Mouse (Mus musculus) heart, adult 11 months (tissue): ENCODE data around the gene Serinc4.

Source experiments
- DNase-seq: peaks from one replicate; pipeline ENCODE4 v3.0.0; 2022

Gene Serinc4

GRCm38 (mm10) chr2:121447006-121447405 lies 9.6 kb downstream of the Serinc4 start:
- DNase-seq: peak; percentile 56

- DNase-seq: peak; percentile 87
These were observed 10.1 kb downstream of the Serinc4 start for GRCm38 (mm10) chr2:121446506-121446905.

DNA sequence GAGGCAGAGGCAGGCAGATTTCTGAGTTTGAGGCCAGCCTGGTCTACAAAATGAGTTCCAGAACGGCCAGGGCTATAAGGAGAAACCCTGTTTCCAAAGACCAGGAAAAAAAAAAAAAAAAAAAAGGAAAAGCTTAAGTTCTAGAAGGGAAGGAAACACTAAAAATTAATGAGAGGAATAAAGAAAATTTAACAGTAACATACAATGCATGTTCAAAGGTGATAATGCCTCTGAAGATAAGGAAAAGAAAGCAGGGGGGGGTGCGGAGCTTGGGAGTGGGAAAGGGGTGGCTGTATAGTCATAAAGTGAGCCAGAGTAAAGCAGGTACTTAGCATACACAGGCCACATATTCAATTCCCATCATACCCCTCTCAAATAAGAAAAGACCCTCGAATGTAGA lies 11.5 kb downstream of the Serinc4 start:
- peak; percentile 15 for DNase-seq

DNA sequence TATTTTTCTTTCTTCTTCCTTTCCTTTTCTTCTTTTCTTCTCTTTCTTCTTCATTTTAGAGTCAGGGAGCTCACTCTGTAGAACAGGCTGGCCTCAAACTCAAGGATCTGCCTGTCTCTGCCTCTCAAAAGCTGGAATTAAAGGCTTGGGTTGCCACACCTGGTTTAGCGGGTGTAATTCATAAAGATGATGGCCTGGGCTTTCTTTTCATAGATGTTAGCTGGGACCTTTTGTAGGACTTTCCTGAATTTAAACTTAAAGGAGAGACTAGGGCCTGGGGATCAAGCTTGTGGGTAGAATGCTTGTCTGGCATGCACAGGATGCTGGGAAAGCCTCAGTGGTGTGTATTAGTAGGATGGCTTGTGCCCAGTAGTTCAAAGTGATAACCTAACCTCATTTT lies 12.4 kb downstream of the Serinc4 start, which contains the start of gene Ell3:
Ell3 (minus strand) TSS at position 101 of the 400 bp plus-strand sequence.
- DNase-seq: peak; percentile 40

GRCm38 (mm10) chr2:121443068-121443349 lies 13.6 kb downstream of the Serinc4 start:
- no peak for DNase-seq

DNA sequence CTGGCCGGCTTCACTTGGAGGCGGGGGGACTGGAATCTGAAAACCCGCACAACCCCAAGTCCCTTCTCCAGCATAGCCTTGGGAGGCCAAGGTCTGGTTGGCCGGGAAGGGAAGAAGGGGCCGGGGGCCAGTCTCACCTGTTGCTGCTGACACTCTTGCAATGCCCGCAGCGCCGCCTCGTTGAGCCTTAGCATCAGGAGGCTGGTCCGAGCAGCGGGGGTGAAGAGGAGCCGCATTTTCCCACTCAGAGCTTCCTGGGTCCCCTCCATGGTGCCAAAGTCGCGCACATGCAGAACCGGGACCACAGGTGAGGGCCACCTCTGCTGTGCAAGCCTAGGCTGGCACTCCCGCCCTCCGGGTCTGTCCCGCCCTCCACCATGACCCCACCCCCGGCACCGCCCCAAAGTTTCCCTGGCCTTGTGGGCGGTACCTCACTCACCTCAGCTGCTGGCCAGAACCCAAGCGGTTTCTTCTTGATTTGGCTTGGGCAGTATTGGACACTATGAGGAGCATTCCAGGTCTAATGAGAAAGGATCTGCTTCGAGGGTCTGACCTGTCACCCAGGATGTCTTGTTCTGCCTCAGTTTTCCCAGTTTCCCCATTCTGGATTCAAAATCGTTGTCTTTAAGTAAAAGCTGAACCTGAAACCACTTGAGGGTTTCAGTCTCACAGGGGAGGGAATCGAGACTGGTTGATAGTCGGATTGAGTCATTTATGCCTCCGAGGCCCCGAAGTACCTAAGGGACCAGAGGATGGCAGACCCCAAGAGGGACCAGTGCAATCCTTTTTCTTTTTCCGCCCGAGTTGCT lies 14.1 kb downstream of the Serinc4 start:
- DNase-seq: peak; percentile 97

- DNase-seq: peak; percentile 94
These were observed 14.8 kb downstream of the Serinc4 start for GRCm38 (mm10) chr2:121441800-121442199.

GRCm38 (mm10) chr2:121440834-121441605 lies 15.6 kb downstream of the Serinc4 start:
- DNase-seq: peak; percentile 86

GRCm38 (mm10) chr2:121439746-121440145 lies 16.8 kb downstream of the Serinc4 start:
- peak; percentile 66 for DNase-seq

DNA sequence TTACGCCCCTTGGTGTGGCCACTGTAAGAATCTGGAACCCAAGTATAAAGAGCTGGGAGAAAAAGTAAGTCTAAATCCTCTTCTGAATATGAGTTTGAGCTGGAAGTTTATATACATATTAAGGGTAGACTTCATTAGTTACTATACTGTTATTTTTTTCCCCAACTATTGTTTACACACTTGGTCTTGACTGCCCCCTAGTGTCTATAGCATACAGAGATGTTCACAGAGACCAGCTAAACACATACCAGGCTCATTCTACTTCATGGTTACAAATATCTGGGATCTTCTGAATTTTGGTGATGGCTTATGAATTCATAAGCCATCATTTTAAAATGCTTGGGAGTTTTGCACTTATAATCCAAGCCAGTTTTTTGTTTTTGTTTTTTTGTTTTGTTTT lies 21.7 kb downstream of the Serinc4 start:
- DNase-seq: no peak

- peak; percentile 4 for DNase-seq
These were observed 30.7 kb downstream of the Serinc4 start for GRCm38 (mm10) chr2:121425890-121426289.

DNA sequence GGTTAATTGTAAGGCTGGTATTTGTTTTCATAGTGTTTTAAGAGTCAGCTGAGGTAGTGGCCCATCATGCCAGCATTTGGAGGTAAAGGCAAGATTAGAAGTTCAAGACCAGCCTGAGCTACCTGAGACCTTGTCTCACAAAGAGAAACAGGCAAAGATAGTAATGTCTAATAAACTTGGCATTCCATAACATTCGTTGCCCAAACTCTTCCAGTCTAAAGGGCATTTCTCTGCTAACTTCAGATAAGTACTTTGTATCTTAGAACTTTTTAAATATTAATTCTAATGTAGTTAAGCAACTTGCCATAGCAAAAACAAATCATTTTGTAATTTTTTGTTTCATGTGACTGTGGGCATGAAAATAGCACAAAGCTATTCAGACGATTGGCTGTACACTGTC lies 33.4 kb downstream of the Serinc4 start:
- peak; percentile 27 for DNase-seq

- no peak for DNase-seq
These were observed 38.1 kb downstream of the Serinc4 start for GRCm38 (mm10) chr2:121418476-121418875.

GRCm38 (mm10) chr2:121416356-121416755 lies 40.2 kb downstream of the Serinc4 start:
- DNase-seq: peak; percentile 87

GRCm38 (mm10) chr2:121415591-121415990 lies 41.0 kb downstream of the Serinc4 start:
- peak; percentile 48 for DNase-seq

DNA sequence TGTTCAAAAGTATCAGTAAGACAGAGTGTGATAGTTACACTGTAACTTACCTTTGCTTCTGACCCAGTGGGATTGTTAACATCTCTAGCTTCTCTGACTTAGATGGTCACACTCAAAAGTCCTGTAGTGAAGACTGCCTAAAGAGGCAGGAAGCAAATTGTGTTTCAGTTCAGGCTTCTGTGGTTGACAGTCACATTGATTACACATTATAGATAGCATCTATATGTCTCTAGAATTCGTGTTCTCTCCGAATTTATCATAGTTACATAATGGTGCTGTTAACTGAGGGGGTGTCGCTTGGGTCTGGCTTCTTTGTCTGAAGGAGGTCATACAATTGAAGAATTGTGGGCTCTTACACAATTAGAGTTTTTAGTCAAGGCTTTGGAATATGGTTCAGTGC lies 41.5 kb downstream of the Serinc4 start:
- peak; percentile 3 for DNase-seq

GRCm38 (mm10) chr2:121414139-121414685 lies 42.4 kb downstream of the Serinc4 start:
- DNase-seq: no peak

DNA sequence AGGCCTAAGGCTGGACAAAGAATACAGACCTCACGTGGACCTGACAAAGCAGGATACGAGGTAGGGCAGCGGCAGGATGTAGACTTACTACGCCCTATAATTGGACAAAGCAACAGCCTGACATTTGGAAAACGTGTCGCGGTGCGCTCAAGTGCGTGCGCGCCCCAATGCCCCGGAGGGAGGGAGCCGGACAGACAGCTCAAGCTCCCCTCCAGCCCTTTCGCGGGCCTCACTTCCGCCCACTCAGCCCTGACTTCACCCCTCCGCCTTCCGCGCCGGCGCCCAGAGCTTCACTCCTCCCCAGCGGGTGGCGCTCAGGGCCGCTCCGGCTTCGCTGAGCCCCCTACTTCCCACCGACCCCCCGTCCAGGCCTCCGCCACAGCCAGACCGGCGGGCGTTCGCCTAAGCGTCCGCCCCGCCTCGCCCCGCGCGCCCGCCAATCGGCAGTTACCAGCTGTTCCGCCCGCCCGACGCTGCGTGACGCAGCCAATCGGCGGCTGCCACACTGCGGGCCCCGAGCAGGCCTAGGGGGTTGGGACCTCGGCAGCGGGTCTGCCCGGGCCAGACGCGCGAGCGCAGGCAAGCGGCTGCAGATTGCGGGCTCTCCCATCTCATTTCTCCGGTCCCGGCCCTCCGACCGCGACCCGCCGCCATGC lies 43.1 kb downstream of the Serinc4 start, which contains the start of the genes Pdia3 and Catsper2:
Pdia3 (plus strand) TSS at position 389 of the 656 bp plus-strand sequence.
Catsper2 (minus strand) TSS at position 406 of the 656 bp plus-strand sequence.
- DNase-seq: peak; percentile 100

DNA sequence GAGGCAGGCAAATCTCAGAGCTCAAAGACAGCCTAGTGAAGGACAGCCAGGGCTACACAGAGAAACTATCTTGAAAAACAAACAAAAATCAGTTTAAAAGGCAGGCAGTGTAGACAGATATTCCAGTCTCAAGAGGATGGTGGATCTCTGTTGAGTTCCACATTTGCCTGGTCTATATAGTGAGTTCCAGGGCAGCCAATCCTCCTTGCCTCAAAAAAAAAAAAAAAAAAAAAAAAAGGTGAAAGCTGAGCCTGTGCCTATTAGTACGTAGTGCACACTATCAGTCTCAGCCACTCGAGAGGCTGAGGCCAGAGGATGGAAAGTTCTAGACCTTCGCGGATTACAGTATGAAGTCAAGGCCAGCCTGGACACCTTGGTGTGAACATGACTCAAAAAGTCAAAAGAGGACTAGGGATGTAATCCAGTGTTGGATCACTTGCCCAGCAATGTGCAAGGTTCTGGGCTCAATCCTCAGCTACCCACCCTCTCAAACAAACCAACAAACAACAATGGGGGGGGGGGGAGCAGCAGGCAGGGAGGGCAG lies 43.7 kb downstream of the Serinc4 start:
- peak; percentile 84 for DNase-seq

- peak; percentile 51 for DNase-seq
These were observed 48.4 kb downstream of the Serinc4 start for GRCm38 (mm10) chr2:121408160-121408559.

DNA sequence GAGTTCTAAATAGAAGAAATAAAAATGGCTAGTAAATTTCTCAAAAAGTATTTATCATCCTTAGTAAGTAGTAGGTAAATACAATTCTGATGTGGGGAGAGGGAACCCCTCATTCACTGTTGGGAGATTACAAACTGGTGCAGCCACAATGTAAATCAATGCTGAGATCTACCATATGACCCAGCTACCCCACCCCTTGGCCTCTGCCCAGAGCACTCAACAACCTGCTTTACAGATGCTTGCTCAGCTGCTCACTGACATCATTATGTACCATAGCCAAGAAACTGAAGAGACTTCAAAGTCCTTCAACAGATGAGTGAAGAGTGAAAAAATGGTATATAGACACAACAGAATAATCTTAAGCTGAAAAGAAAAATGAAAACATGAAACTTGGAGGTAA lies 53.3 kb downstream of the Serinc4 start:
- peak; percentile 54 for DNase-seq

DNA sequence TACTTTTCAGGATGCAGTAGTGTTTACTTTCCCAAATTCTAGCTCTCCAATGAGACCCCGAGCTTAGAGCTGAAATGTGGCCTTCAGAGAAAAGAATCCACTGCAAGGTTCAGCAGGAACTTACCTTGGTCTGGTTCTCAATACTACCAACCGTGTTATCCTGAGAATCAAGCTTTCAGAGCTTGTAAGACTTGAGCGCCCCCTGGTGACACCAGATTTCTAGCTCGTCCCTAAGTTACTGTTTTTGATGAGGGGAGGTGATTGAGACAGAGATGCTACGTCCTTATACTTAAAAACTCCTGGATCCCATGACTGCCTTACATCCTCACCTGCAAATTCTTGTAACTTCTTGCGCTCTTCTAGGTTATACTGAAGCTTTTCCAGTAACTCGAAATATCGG lies 60.0 kb downstream of the Serinc4 start:
- no peak for DNase-seq
